Mouse (Mus musculus) megakaryocyte, embryonic 14.5 days (primary cell): Measurements from ENCODE around the gene Kat14. TPM values are rescaled to one million over a fixed set of nuclear protein-coding genes. Genes with fewer than 3 reads are reported as not detected.

Source experiments
- H3K27me3 ChIP-seq: replicated peaks from 2 replicates; pipeline ENCODE3; 2012; ENCODE audit warnings: inconsistent platforms
- H3K36me3 ChIP-seq: replicated peaks from 2 replicates; pipeline ENCODE3; 2012; ENCODE audit warnings: low read length, inconsistent platforms, mixed read lengths
- H3K4me1 ChIP-seq: 2 replicates; pipeline ENCODE4 v1.6.1; 2012; ENCODE audit warnings: inconsistent platforms
- H3K4me3 ChIP-seq: replicated peaks from 2 replicates; pipeline ENCODE3; 2012; ENCODE audit warnings: moderate library complexity, mild to moderate bottlenecking, inconsistent platforms
- H3K9me3 ChIP-seq: 2 replicates; pipeline ENCODE4 v1.6.1; 2012; ENCODE audit warnings: inconsistent platforms
- FLI1 ChIP-seq: IDR thresholded peaks from 2 replicates; pipeline ENCODE4 v1.6.1; 2012; ENCODE audit warnings: low read length, inconsistent platforms, mixed read lengths
- GATA1 ChIP-seq: IDR thresholded peaks from 3 replicates; pipeline ENCODE4 v1.6.1; 2012; ENCODE audit warnings: mixed read lengths, low read length, inconsistent platforms, borderline replicate concordance
- polyA plus RNA-seq: library from polyadenylated mRNA; stranded (reverse); fragments of >175 nt; gene quantifications from 2 replicates; pipeline ENCODE4 v1.2.3, GENCODE M21; 2012; ENCODE audit warnings: low replicate concordance; ENCODE audit not compliant: insufficient read depth

Kat14 gene
- polyA plus RNA-seq, 1 experiment = 5.0 TPM

DNA sequence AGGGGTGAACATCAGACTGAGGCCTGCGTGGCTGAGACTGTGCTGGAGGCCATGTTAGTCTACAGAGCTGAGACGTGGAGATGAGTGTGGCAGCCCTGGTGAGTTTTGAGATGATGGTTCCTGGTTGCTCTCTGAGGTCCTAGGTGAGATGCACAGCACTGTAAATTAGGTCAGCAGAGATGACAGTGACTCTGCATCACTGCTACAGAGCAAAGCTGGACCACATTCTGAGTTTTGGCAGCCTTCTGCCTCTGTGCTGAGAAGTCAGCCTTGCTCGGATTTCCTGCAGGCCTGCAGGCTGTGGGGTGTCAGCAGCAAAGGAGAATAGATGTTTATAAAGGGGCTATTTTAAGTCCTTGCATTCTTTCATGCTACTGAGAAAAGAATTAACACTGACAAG lies 12.5 kb downstream of the Kat14 start:
- TF ChIP-seq FLI1 = no peak
- no peak for TF ChIP-seq GATA1

DNA sequence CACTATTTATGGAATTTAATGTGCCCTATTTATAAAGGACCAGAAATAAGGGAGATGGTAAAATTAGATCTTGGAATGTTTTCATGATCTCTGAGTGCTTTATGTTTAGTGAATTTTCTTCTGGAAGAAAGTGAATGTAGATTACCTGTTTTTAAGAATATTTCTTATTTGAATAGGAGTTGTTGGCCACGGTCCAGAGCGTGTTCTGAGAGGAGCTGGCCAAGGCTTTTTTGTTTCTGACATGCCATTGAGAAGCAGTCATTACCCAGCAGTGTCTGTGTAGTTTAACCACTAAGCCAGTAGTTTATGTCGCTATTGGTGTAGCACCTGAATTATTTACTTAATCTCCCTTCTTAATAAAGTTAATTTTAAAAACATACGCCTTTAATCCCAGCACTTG lies 13.0 kb downstream of the Kat14 start:
- Histone ChIP-seq H3K36me3 (peaks cover 91% of the 10 kb centered on the region), H3K9me3 (no peaks in the 10 kb centered on the region), H3K4me3 (no peak overlapping the region), H3K4me1 (0 out of 2 replicates have a peak, but pooled peaks cover 4% of the 10 kb centered on the region), H3K27me3 (no peaks in the 10 kb centered on the region)
- TF ChIP-seq GATA1 (no peak), FLI1 (no peak)

More for the DNA sequence above, 12.5 kb downstream of the Kat14 start:
- H3K4me3 ChIP-seq = no peak overlapping the region
- H3K27me3 ChIP-seq = no peaks in the 10 kb centered on the region
- peaks cover 91% of the 10 kb centered on the region for H3K36me3 ChIP-seq
- H3K9me3 ChIP-seq = no peaks in the 10 kb centered on the region
- H3K4me1 ChIP-seq = 0 out of 2 replicates have a peak, but pooled peaks cover 4% of the 10 kb centered on the region

DNA sequence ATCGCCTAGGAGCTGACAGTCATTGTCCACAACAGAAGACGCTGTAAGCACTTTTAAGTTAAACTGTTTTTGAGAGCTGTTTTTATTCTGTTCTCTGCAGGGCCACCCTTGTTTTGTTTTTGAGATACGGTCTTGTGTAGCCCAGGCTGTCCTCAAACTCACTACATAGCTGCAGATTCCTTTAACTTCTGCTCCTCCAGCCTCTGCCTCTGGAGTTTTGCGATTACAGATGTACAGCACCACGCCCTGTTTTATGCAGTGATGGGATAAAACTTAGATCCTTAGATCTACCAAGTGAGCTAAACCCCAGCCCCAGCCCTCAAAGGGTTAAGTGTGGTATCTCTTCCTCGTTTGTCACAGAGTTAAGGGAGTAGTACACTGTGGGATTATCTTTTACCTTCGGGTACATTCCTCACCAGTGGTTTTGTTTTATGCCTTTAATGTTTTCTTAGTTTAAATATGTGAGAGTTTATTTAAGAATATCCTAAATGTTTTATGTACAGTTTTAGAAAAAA lies 13.9 kb downstream of the Kat14 start:
- TF ChIP-seq GATA1 = no peak
- TF ChIP-seq FLI1 = no peak
- Histone ChIP-seq H3K4me3 (no peak overlapping the region), H3K9me3 (no peaks in the 10 kb centered on the region), H3K27me3 (no peaks in the 10 kb centered on the region), H3K4me1 (0 out of 2 replicates have a peak, but pooled peaks cover 4% of the 10 kb centered on the region), H3K36me3 (peaks cover 89% of the 10 kb centered on the region)

DNA sequence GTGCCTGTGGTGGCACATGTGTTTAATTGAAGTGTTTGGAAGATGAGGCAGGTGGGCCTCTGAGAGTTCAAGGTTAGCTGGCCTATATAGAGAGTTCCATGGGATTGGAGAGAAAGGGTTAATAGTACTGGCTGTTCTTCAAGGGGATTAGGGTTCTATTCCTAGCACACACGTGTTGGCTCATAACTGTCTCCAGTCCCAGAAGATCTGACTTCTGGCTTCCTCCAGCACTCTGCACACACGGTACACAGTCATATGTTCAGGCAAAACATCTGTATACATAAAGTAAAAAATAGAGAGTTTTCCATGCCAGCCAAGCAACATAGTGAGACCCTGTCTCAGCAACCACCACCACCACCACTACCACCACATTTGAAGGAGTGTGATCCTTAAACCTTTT lies 17.5 kb downstream of the Kat14 start:
- Histone ChIP-seq H3K27me3 (no peaks in the 10 kb centered on the region), H3K36me3 (peaks cover 86% of the 10 kb centered on the region), H3K4me3 (no peak overlapping the region), H3K4me1 (peaks cover 12% of the 10 kb centered on the region; the same call in 1 of the 2 replicates), H3K9me3 (peaks cover 7% of the 10 kb centered on the region)
- TF ChIP-seq FLI1 = no peak
- no peak for TF ChIP-seq GATA1

DNA sequence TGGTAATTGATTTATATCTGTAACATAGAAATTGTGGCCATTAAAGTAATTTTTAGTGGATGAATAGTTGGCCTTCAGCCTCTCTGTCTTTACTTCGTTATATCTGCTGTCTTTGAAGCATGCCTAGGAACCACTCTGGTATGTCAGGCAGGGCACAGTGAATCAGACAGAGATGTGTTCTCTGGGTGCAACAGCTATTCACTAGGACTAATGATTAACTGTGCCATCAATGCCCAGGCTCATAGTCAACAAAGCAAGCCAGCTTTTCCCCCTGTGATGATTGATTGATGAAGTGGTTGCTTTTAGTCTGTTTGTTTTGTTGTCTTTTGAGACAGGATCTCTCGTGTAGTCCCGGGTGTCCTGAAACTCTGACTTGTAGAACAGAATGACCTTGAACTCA lies 19.6 kb downstream of the Kat14 start:
- no peak for TF ChIP-seq FLI1
- TF ChIP-seq GATA1 = no peak
- Histone ChIP-seq H3K9me3 (peaks cover 7% of the 10 kb centered on the region), H3K4me3 (no peak overlapping the region), H3K36me3 (peaks cover 81% of the 10 kb centered on the region), H3K27me3 (no peaks in the 10 kb centered on the region), H3K4me1 (peaks cover 12% of the 10 kb centered on the region; the same call in 1 of the 2 replicates)

DNA sequence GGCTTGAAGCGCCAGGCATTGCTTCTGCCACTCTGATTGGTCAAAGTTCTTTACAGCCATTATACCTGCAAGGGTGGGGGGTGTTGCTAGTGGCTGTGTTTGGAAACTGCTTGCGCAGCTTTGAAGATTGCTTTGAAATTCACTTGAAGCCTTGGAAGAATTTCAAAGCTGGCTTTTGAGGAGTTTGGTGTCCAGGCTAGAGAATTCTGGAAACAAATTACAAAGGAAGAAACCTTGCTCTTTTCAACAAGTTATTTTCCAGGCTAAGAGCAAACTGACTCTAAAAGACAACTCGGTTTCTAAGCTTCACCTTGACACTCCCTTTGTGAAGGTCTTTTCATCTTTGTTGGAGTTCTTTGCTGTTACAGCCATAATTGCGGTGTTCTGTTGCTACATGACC lies 30.7 kb downstream of the Kat14 start:
- Histone ChIP-seq H3K4me1 (no peaks in the 10 kb centered on the region), H3K36me3 (peaks cover 90% of the 10 kb centered on the region), H3K4me3 (no peak overlapping the region), H3K9me3 (no peaks in the 10 kb centered on the region), H3K27me3 (no peaks in the 10 kb centered on the region)
- TF ChIP-seq FLI1 (no peak), GATA1 (no peak)

DNA sequence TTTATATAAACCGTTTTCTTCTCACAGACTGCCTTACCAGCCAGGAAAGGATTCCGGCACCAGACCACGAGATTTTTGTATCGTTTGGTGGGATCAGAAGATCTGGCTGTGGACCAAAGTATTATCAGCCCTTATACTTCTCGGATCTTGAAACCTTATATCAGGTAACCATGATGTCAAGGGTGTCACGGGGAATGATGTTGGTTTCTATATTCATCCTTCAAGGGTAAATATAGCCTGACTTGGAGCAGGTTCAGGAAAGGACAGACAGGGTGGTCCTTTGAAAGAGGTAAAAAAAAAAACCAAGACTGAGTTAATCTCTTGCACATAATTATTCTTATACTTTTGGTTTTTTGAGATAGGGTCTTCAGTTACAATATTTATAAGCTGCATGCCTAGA lies 31.9 kb downstream of the Kat14 start:
- no peaks in the 10 kb centered on the region for H3K9me3 ChIP-seq
- no peaks in the 10 kb centered on the region for H3K27me3 ChIP-seq
- no peak overlapping the region for H3K4me3 ChIP-seq
- TF ChIP-seq GATA1 = no peak
- TF ChIP-seq FLI1 = no peak
- H3K36me3 ChIP-seq = peaks cover 90% of the 10 kb centered on the region
- H3K4me1 ChIP-seq = no peaks in the 10 kb centered on the region

DNA sequence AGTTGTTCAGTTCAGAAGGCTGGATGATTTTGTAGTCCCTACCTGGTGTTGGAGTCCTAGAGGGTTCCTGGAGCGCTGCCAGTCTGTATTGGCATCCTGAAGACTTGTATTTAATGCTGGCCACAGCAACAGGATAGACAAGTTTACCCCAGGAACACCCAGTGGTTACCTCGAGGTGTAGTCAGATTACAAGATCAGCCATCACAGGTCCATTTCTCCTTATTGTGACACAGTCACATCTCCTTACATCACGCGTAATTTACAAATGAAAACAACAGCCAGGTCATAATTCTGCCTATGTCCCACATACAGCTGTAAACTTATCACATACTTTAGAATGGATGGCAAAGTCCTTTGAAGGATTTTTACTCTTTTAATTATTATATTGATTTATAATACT lies 40.3 kb downstream of the Kat14 start:
- Histone ChIP-seq H3K27me3 (no peaks in the 10 kb centered on the region), H3K4me1 (no peaks in the 10 kb centered on the region), H3K36me3 (peaks cover 59% of the 10 kb centered on the region), H3K4me3 (no peak overlapping the region), H3K9me3 (no peaks in the 10 kb centered on the region)
- TF ChIP-seq FLI1 (no peak), GATA1 (no peak)

DNA sequence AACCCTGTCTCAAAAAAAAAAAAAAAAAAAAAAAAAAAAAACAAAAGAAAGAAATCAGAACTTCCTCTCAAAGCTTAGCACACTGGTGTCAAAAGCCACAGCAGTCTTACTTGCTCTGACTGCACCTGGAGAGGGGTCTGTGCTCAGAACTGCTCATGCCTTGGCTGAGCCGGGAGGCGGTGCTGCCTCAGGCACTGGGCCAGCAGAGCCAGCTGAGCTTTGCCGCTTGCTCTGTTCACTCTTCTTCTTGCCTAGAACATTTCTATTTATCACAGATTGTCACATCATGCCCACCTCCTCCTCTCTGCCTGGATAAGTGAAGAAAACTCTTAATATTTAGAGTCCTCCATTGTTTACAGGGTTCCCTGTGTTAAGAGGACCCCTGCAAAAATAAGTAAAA lies 41.8 kb downstream of the Kat14 start:
- H3K27me3 ChIP-seq = no peaks in the 10 kb centered on the region
- no peak overlapping the region for H3K4me3 ChIP-seq
- TF ChIP-seq GATA1 (no peak), FLI1 (no peak)

DNA sequence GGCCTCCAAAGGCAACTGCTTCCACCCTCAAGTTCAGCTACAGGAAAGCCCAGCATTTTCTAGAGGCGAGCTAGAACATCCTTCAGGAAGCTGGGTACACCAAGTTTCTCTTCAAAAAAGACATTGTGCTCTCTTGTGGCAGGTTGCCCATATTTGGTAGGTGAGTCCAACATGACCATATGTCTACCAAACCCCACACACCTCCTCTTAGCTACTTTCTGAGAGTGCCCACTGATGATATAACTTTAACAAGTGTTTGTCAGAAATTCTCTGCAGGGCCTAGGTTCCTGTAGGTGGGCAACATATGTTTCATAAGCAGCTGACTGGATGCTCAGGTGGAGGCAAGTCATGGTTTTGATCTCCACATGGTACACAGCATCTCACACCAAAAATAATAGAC lies 45.9 kb downstream of the Kat14 start:
- Histone ChIP-seq H3K4me3 (no peak overlapping the region), H3K9me3 (no peaks in the 10 kb centered on the region), H3K4me1 (no peaks in the 10 kb centered on the region), H3K36me3 (peaks cover 10% of the 10 kb centered on the region), H3K27me3 (no peaks in the 10 kb centered on the region)
- no peak for TF ChIP-seq FLI1
- TF ChIP-seq GATA1 = no peak

More for the DNA sequence above, 41.8 kb downstream of the Kat14 start:
- H3K36me3 ChIP-seq = peaks cover 46% of the 10 kb centered on the region
- H3K9me3 ChIP-seq = no peaks in the 10 kb centered on the region
- H3K4me1 ChIP-seq = no peaks in the 10 kb centered on the region

DNA sequence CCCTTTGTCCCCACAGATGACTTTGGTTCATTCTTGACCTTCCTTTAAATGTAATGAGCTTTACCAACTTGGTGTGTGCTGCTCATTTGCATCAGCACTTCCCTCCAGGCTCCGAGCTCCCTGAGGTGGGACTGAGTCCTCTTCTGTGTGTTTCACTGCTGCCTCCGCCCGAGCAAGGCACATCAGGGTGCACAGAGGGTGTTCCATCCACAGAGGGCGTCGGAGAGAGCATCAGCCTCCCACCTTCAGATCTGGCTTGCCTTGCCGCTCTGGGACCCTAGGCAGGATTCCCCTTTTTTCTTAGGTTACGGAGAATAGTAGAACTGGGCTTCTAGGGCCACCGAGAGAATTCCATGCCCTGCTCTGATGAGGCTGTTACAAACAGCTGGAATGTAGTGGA lies 48.1 kb downstream of the Kat14 start:
- no peaks in the 10 kb centered on the region for H3K27me3 ChIP-seq
- no peaks in the 10 kb centered on the region for H3K9me3 ChIP-seq
- TF ChIP-seq GATA1 = no peak
- no peak for TF ChIP-seq FLI1
- no peaks in the 10 kb centered on the region for H3K36me3 ChIP-seq
- H3K4me1 ChIP-seq = no peaks in the 10 kb centered on the region
- H3K4me3 ChIP-seq = no peak overlapping the region
